Mouse (Mus musculus): ENCODE data around the gene Gm4553. TPM values are rescaled to one million over a fixed set of nuclear protein-coding genes. Genes with fewer than 3 reads are reported as not detected.

Gm4553 gene
- polyA plus RNA-seq (2015; fragmentation: Illumina TruSeq; extraction: RNeasy Lipid Tissue Mini Kit (QIAGEN cat#74804); ENCODE audit: insufficient read depth, low read depth, low replicate concordance): not detected

DNA sequence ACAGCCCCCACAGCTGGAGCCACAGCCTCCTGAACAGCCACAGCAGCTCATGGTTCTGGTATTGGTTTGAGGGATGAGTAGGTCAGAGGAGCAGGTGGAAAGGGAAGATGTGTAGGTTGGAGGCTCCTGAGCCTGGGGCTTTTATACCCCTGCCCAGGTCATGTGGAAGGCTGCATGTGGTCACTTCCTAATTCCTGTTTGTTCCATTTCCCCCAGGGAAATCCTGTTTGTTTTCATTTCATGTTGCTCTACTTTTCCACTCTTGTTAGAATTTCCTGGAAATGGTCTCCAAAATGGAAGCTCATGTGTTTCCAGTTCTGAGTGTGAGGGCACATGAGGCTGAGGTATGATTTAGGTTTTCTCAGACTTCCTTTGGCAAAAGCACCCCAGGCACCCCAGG lies at the start of gene Gm4553:
Gm4553 (minus strand) TSS at position 101 of the 400 bp plus-strand sequence.

DNA sequence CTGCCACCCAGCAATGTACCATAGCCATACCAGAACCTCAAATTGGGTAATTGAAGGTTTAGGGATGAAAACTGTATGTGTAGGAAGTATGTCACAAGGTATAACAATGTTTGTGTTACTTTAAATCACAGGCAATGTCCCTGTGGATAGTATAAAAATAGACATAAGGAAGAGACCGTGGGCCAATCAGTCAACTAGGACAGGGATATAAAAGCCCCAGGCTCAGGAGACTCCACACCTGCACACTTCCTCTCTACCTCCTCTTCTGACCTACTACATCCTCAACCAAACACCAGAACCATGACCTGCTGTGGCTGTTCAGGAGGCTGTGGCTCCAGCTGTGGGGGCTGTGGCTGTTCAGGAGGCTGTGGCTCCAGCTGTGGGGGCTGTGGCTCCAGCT lies 46.0 kb upstream of the Gm4553 start, which contains the start of gene Gm7579:
Gm7579 (plus strand) TSS at position 301 of the 400 bp plus-strand sequence.

DNA sequence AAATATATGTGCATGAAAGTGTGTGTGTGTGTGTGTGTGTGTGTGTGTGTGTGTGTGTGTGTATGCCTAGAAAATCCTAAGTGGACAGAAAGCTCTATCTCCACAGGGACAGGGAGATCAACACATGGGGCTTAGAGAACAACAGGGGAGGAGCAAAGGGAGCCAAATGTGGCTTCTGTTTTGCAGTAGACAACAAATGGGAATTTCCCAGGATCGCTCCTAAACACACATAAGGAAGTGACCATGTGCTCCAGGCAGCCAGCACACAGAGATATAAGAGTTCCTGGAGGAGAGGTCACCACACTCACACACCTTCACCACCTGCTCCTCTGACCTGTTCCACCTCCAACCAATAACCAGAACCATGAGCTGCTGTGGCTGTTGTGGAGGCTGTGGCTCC lies 35.5 kb upstream of the Gm4553 start, which contains the start of gene Krtap5-3:
Krtap5-3 (plus strand) TSS at position 301 of the 400 bp plus-strand sequence.

DNA sequence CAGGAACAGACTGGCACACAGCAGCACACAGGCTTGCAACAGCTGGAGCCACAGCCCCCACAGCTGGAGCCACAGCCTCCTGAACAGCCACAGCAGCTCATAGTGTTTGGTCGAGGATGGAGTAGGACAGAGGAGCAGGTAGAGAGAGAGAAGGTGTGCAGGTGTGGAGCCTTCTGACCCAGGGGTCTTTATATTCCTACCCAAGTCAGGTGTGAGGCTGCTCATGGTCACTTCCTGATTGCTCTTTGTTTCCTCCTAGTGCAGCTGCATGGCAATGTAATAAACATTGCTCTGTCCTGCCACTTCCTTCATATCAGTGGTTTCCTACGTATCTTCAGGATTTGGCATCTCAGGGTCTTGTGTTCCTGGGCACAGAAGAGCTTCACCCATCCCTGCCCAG lies 24.8 kb upstream of the Gm4553 start, which contains the start of gene Gm10153:
Gm10153 (minus strand) TSS at position 101 of the 400 bp plus-strand sequence.

DNA sequence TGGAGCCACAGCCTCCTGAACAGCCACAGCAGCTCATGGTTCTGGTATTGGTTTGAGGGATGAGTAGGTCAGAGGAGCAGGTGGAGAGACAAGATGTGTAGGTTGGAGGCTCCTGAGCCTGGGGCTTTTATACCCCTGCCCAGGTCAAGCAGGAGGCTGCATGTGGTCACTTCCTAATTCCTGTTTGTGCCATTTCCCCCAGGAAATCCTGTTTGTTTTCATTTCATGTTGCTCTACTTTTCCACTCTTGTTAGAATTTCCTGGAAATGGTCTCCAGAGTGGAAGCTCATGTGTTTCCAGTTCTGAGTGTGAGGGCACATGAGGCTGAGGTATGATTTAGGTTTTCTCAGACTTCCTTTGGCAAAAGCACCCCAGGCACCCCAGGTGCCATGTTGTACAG lies 10.4 kb upstream of the Gm4553 start, which contains the start of gene Krtap5-2:
Krtap5-2 (minus strand) TSS at position 101 of the 400 bp plus-strand sequence.

DNA sequence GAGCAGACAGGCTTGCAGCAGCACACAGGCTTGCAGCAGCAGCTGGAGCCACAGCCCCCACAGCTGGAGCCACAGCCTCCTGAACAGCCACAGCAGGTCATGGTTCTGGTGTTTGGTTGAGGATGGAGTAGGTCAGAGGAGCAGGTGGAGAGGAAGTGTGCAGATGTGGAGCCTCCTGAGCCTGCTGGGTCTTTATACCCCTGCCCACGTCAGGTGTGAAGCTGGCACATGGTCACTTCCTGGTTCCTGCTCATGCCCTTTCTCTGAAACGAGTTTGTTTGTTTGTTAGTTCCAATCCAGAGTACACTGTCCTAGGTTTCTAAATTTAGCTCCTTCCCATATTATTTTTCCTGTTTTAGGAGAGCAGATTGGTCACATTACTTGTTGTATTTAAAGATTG lies 8.5 kb downstream of the Gm4553 start, which contains the start of gene Gm29735:
Gm29735 (minus strand) TSS at position 101 of the 400 bp plus-strand sequence.

DNA sequence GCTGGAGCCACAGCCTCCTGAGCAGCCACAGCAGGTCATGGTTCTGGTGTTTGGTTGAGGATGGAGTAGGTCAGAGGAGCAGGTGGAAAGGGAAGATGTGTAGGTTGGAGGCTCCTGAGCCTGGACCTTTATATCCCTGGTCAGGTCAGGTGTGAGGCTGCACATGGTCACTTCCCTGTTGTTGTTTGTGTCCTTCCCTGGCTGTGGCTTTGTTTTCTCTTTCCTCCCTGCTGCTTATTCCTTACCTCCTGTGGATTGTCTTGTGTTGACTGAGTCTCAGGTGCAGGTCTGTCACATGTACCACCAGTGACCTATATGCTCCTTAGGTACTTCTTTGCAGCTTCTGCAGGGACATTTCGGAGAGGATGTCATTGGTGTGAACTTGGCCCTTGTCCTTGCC lies 21.0 kb downstream of the Gm4553 start, which contains the start of gene Gm45337:
Gm45337 (minus strand) TSS at position 101 of the 400 bp plus-strand sequence.

DNA sequence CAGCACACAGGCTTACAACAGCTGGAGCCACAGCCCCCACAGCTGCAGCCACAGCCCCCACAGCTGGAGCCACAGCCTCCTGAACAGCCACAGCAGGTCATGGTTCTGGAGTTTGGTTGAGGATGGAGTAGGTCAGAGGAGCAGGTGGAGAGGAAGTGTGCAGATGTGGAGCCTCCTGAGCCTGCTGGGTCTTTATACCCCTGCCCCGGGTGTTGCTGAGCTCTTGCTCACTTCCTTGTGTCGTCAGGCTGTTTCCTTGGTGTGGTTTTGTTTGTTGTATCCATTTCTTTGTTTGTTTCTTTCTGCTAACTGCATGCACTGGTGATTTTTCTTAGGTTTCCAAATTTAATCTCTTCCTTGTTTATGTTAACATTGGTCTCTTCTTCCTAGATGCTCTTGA lies 29.6 kb downstream of the Gm4553 start, which contains the start of gene Gm39115:
Gm39115 (minus strand) TSS at position 101 of the 400 bp plus-strand sequence.

DNA sequence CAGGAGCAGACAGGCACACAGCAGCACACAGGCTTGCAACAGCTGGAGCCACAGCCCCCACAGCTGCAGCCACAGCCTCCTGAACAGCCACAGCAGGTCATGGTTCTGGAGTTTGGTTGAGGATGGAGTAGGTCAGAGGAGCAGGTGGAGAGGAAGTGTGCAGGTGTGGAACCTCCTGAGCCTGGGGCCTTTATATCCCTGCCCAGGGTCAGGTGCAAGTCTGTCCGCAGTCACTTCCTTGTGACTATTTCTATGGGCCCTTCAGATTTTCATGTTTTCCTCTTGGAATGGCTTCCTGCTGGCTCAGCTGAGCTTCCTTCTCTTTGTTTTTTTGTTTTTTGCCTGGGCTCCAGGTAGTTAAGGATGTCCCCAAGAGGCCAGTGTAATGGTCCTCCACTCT lies 44.9 kb downstream of the Gm4553 start, which contains the start of gene Gm45618:
Gm45618 (minus strand) TSS at position 101 of the 400 bp plus-strand sequence.

Other genes starting within 250 kb of the Gm4553 start
- gene Tollip, start 247.2 kb downstream of the Gm4553 start, polyA plus RNA-seq (2015; fragmentation: Illumina TruSeq; extraction: RNeasy Lipid Tissue Mini Kit (QIAGEN cat#74804); ENCODE audit: insufficient read depth, low read depth, low replicate concordance): 11.2 TPM
- 10.4 TPM for gene Brsk2, start 216.0 kb downstream of the Gm4553 start, polyA plus RNA-seq (2015; fragmentation: Illumina TruSeq; extraction: RNeasy Lipid Tissue Mini Kit (QIAGEN cat#74804); ENCODE audit: insufficient read depth, low read depth, low replicate concordance)
- 23.7 TPM for gene Mob2, start 104.7 kb downstream of the Gm4553 start, polyA plus RNA-seq (2015; fragmentation: Illumina TruSeq; extraction: RNeasy Lipid Tissue Mini Kit (QIAGEN cat#74804); ENCODE audit: insufficient read depth, low read depth, low replicate concordance)
- gene Dusp8, start 69.9 kb downstream of the Gm4553 start, polyA plus RNA-seq (2015; fragmentation: Illumina TruSeq; extraction: RNeasy Lipid Tissue Mini Kit (QIAGEN cat#74804); ENCODE audit: insufficient read depth, low read depth, low replicate concordance): 2.1 TPM
- not detected for gene Gm45618, start 45.0 kb downstream of the Gm4553 start, polyA plus RNA-seq (2015; fragmentation: Illumina TruSeq; extraction: RNeasy Lipid Tissue Mini Kit (QIAGEN cat#74804); ENCODE audit: insufficient read depth, low read depth, low replicate concordance)
- not detected for gene Gm39115, start 29.7 kb downstream of the Gm4553 start, polyA plus RNA-seq (2015; fragmentation: Illumina TruSeq; extraction: RNeasy Lipid Tissue Mini Kit (QIAGEN cat#74804); ENCODE audit: insufficient read depth, low read depth, low replicate concordance)
- not detected for gene Gm45337, start 21.1 kb downstream of the Gm4553 start, polyA plus RNA-seq (2015; fragmentation: Illumina TruSeq; extraction: RNeasy Lipid Tissue Mini Kit (QIAGEN cat#74804); ENCODE audit: insufficient read depth, low read depth, low replicate concordance)
- gene Gm29735, start 8.6 kb downstream of the Gm4553 start, polyA plus RNA-seq (2015; fragmentation: Illumina TruSeq; extraction: RNeasy Lipid Tissue Mini Kit (QIAGEN cat#74804); ENCODE audit: insufficient read depth, low read depth, low replicate concordance): not detected
- not detected for gene Krtap5-2, start 10.3 kb upstream of the Gm4553 start, polyA plus RNA-seq (2015; fragmentation: Illumina TruSeq; extraction: RNeasy Lipid Tissue Mini Kit (QIAGEN cat#74804); ENCODE audit: insufficient read depth, low read depth, low replicate concordance)
- not detected for gene Gm10153, start 24.6 kb upstream of the Gm4553 start, polyA plus RNA-seq (2015; fragmentation: Illumina TruSeq; extraction: RNeasy Lipid Tissue Mini Kit (QIAGEN cat#74804); ENCODE audit: insufficient read depth, low read depth, low replicate concordance)
- gene Krtap5-3, start 35.6 kb upstream of the Gm4553 start, polyA plus RNA-seq (2015; fragmentation: Illumina TruSeq; extraction: RNeasy Lipid Tissue Mini Kit (QIAGEN cat#74804); ENCODE audit: insufficient read depth, low read depth, low replicate concordance): not detected
- gene Gm7579, start 46.1 kb upstream of the Gm4553 start, polyA plus RNA-seq (2015; fragmentation: Illumina TruSeq; extraction: RNeasy Lipid Tissue Mini Kit (QIAGEN cat#74804); ENCODE audit: insufficient read depth, low read depth, low replicate concordance): not detected
- gene Krtap5-5, start 64.2 kb upstream of the Gm4553 start, polyA plus RNA-seq (2015; fragmentation: Illumina TruSeq; extraction: RNeasy Lipid Tissue Mini Kit (QIAGEN cat#74804); ENCODE audit: insufficient read depth, low read depth, low replicate concordance): not detected
- gene Gm40460, start 75.3 kb upstream of the Gm4553 start, polyA plus RNA-seq (2015; fragmentation: Illumina TruSeq; extraction: RNeasy Lipid Tissue Mini Kit (QIAGEN cat#74804); ENCODE audit: insufficient read depth, low read depth, low replicate concordance): not detected
- gene Gm2431, start 92.6 kb upstream of the Gm4553 start, polyA plus RNA-seq (2015; fragmentation: Illumina TruSeq; extraction: RNeasy Lipid Tissue Mini Kit (QIAGEN cat#74804); ENCODE audit: insufficient read depth, low read depth, low replicate concordance): not detected
- not detected for gene Gm4559, start 108.6 kb upstream of the Gm4553 start, polyA plus RNA-seq (2015; fragmentation: Illumina TruSeq; extraction: RNeasy Lipid Tissue Mini Kit (QIAGEN cat#74804); ENCODE audit: insufficient read depth, low read depth, low replicate concordance)
- not detected for gene Krtap5-1, start 131.4 kb upstream of the Gm4553 start, polyA plus RNA-seq (2015; fragmentation: Illumina TruSeq; extraction: RNeasy Lipid Tissue Mini Kit (QIAGEN cat#74804); ENCODE audit: insufficient read depth, low read depth, low replicate concordance)
- gene Krtap5-4, start 137.8 kb upstream of the Gm4553 start, polyA plus RNA-seq (2015; fragmentation: Illumina TruSeq; extraction: RNeasy Lipid Tissue Mini Kit (QIAGEN cat#74804); ENCODE audit: insufficient read depth, low read depth, low replicate concordance): not detected
- gene Ifitm10, start 208.0 kb upstream of the Gm4553 start, polyA plus RNA-seq (2015; fragmentation: Illumina TruSeq; extraction: RNeasy Lipid Tissue Mini Kit (QIAGEN cat#74804); ENCODE audit: insufficient read depth, low read depth, low replicate concordance): not detected
- gene Gm49369, start 216.9 kb upstream of the Gm4553 start, polyA plus RNA-seq (2015; fragmentation: Illumina TruSeq; extraction: RNeasy Lipid Tissue Mini Kit (QIAGEN cat#74804); ENCODE audit: insufficient read depth, low read depth, low replicate concordance): not detected
- 108 TPM for gene Ctsd, start 222.3 kb upstream of the Gm4553 start, polyA plus RNA-seq (2015; fragmentation: Illumina TruSeq; extraction: RNeasy Lipid Tissue Mini Kit (QIAGEN cat#74804); ENCODE audit: insufficient read depth, low read depth, low replicate concordance)